Mouse (Mus musculus): ENCODE data around the gene Arl6.

DNA sequence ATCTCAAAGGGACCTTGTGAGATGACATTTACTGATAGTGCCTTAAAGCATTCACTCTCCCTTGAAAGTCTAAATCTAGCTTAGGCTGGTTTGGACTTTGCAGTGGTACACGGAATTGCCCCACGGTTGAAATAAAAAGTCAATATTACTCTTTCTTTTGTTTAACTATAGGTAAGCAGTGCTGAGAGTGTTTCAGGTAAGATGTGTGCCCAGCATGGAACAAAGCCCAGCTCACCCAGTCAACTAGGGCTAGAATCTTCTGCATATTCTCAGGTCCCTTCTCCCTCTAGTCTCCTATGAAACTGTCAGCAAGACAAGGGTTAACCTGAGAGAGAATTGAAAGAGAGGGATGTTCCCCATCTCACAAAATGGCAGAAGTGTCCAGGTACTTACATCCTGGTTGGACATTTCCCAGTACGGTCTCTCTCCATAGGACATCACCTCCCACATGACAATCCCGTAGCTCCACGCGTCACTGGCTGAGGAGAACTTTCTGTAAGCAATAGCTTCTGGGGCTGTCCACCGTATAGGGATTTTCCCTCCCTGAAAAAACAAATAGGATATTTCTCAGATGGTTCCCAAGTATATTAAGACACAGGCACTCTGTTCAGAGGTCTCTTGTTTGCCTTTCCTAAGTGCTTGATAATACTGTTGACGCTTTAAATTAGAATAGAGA is 43.2 kb upstream of the Arl6 start:
- TF ChIP-seq CTCF (IDR thresholded peaks at IDR 0.05; ENCODE audit: borderline replicate concordance, control insufficient read depth, extremely low read depth, insufficient read depth, low read length, poor library complexity) (no peak), POLR2A (IDR thresholded peaks at IDR 0.05; ENCODE audit: control insufficient read depth, extremely low read depth, insufficient read depth, low read length, poor library complexity) (no peak)
